Mouse (Mus musculus): ENCODE data around the gene Pus7l.

- TF ChIP-seq TCF12 (IDR thresholded peaks at IDR 0.05; ENCODE audit: insufficient read depth, poor library complexity, severe bottlenecking) (no peak), POLR2A (IDR thresholded peaks at IDR 0.05; ENCODE audit: insufficient read length, low read depth) (no peak), MAX (IDR thresholded peaks at IDR 0.05; ENCODE audit: low read depth) (no peak)
Measured at GRCm38 (mm10) chr15:94479513-94480136, 63.7 kb downstream of the Pus7l start.
